Mouse (Mus musculus) gastrocnemius, adult 2 months (tissue): ENCODE measurements around the gene Os9. TPM values are rescaled to one million over a fixed set of nuclear protein-coding genes. Genes with fewer than 3 reads are reported as not detected.

Source experiments
- DNase-seq: peaks from one replicate; pipeline ENCODE4 v3.0.0; 2022
- H3K27ac ChIP-seq: fragments of 200-600 bp; 2 replicates; pipeline ENCODE4 v1.8.1; 2022; ENCODE audit warnings: mild to moderate bottlenecking
- H3K4me3 ChIP-seq: fragments of 200-600 bp; 2 replicates; pipeline ENCODE4 v1.8.1; 2022; ENCODE audit warnings: mild to moderate bottlenecking, moderate library complexity
- CTCF ChIP-seq: fragments of 200-600 bp; IDR thresholded peaks from 2 replicates; pipeline ENCODE4 v1.8.1; 2022; ENCODE audit warnings: antibody characterized with exemption, mild to moderate bottlenecking, moderate library complexity
- intact Hi-C: fragments of 180-260 bp; cut with DNase I; formaldehyde crosslinking; loops from one replicate; pipeline ENCODE4 v1.15.1; 2025
- total RNA-seq, 2 experiments: library from RNA; stranded (reverse); gene quantifications; 2 replicates each; pipeline ENCODE4 v1.2.3; 2021

The Os9 gene
- total RNA-seq, 2 experiments from 2014 or later = 10.9 to 15.1 TPM

GRCm38 (mm10) chr10:127047954-127048353, 73.0 kb downstream of the Os9 start, which contains the start of gene Cyp27b1:
TSS of gene Cyp27b1 (plus strand) at chr10:127048250.
- no peak within 1 kb of the TSS for H3K27ac ChIP-seq
- intact Hi-C loops = no loop called here
- no peak for DNase-seq
- no peak for TF ChIP-seq CTCF
- peak within 1 kb of the TSS; percentile 55 for H3K4me3 ChIP-seq

Other genes starting within 250 kb of the Os9 start
- 1 to 10 TPM; 1.6 to 2.2 TPM for gene Atp23, start 219.8 kb downstream of the Os9 start, total RNA-seq
- gene Ctdsp2, start 142.4 kb downstream of the Os9 start, total RNA-seq = 10 to 100 TPM; 94.0 to 99.2 TPM
- gene Avil, start 120.4 kb downstream of the Os9 start, total RNA-seq = 1 to 10 TPM; 3.2 to 5.7 TPM
- gene Tsfm, start 90.3 kb downstream of the Os9 start, total RNA-seq = 10 to 100 TPM; 15.0 to 28.8 TPM
- gene Mettl1, start 79.7 kb downstream of the Os9 start, total RNA-seq = 10 to 100 TPM in 1 of 2 experiments, 1 to 10 TPM in 1; 9.5 to 10.5 TPM
- under 1 TPM; 0.08 TPM for gene Eef1akmt3, start 79.6 kb downstream of the Os9 start, total RNA-seq
- under 1 TPM in 1 of 2 experiments, not detected in 1; 0.11 TPM for gene Cyp27b1, start 72.9 kb downstream of the Os9 start, total RNA-seq
- gene March9, start 60.9 kb downstream of the Os9 start, total RNA-seq = 1 to 10 TPM in 1 of 2 experiments, under 1 TPM in 1; 0.45 to 1.2 TPM
- 10 to 100 TPM; 33.5 to 40.5 TPM for gene Cdk4, start 57.6 kb downstream of the Os9 start, total RNA-seq
- 10 to 100 TPM; 21.6 to 29.9 TPM for gene Tspan31, start 50.9 kb downstream of the Os9 start, total RNA-seq
- 1 to 10 TPM; 1.6 TPM for gene Agap2, start 45.8 kb downstream of the Os9 start, total RNA-seq
- gene B4galnt1, start 44.1 kb upstream of the Os9 start, total RNA-seq = under 1 TPM; 0.66 to 0.89 TPM
- gene Slc26a10, start 59.5 kb upstream of the Os9 start, total RNA-seq = 1 to 10 TPM; 4.1 to 5.4 TPM
- gene Arhgef25, start 69.0 kb upstream of the Os9 start, total RNA-seq = 1 to 10 TPM; 8.5 to 8.8 TPM
- 10 to 100 TPM; 20.8 to 25.6 TPM for gene Dtx3, start 74.6 kb upstream of the Os9 start, total RNA-seq
- 1 to 10 TPM; 7.6 to 7.9 TPM for gene Pip4k2c, start 90.5 kb upstream of the Os9 start, total RNA-seq
- gene Kif5a, start 142.2 kb upstream of the Os9 start, total RNA-seq = under 1 TPM; 0.10 to 0.20 TPM
- gene Dctn2, start 145.2 kb upstream of the Os9 start, total RNA-seq = 10 to 100 TPM; 91.3 to 98.3 TPM
- gene Mbd6, start 167.9 kb upstream of the Os9 start, total RNA-seq = 10 to 100 TPM; 16.2 to 18.7 TPM
- 10 to 100 TPM; 69.0 to 71.4 TPM for gene Mars, start 190.7 kb upstream of the Os9 start, total RNA-seq
- gene Arhgap9, start 200.8 kb upstream of the Os9 start, total RNA-seq = under 1 TPM; 0.89 to 0.99 TPM
- gene Gli1, start 220.8 kb upstream of the Os9 start, total RNA-seq = 1 to 10 TPM in 1 of 2 experiments, under 1 TPM in 1; 0.70 to 1.2 TPM
- gene Inhbe, start 233.3 kb upstream of the Os9 start, total RNA-seq = not detected
- gene Inhbc, start 249.3 kb upstream of the Os9 start, total RNA-seq = not detected